Mouse (Mus musculus) forebrain, embryonic 13.5 days (tissue): ENCODE data around the gene Fpgs. TPM values are rescaled to one million over a fixed set of nuclear protein-coding genes. Genes with fewer than 3 reads are reported as not detected.
A peak's percentile ranks its signal among the peaks of the same experiment; 100 is the strongest.

Source experiments
- ATAC-seq: fragments of 200-750 bp; cut with Nextera tagmentation; 2 replicates; pipeline ENCODE4 v1.8.0; 2017
- H3K27ac ChIP-seq: fragments of 300-500 bp; sonication (generic); 2 replicates; pipeline ENCODE4 v1.5.1; 2015; ENCODE audit warnings: inconsistent platforms, mild to moderate bottlenecking, moderate library complexity
- H3K27me3 ChIP-seq: fragments of 300-500 bp; sonication (generic); 2 replicates; pipeline ENCODE4 v1.6.1; 2015; ENCODE audit warnings: mild to moderate bottlenecking, inconsistent platforms
- H3K36me3 ChIP-seq: fragments of 300-500 bp; sonication (generic); 2 replicates; pipeline ENCODE4 v1.6.1; 2015; ENCODE audit warnings: mild to moderate bottlenecking, inconsistent platforms; ENCODE audit not compliant: poor library complexity, severe bottlenecking
- H3K4me1 ChIP-seq: fragments of 300-500 bp; sonication (generic); 2 replicates; pipeline ENCODE4 v1.6.1; 2015; ENCODE audit warnings: inconsistent platforms
- H3K4me2 ChIP-seq: fragments of 300-500 bp; sonication (generic); 2 replicates; pipeline ENCODE4 v1.6.1; 2015; ENCODE audit warnings: inconsistent platforms, mild to moderate bottlenecking, moderate library complexity
- H3K4me3 ChIP-seq: fragments of 300-500 bp; sonication (generic); 2 replicates; pipeline ENCODE4 v1.5.1; 2015; ENCODE audit warnings: mild to moderate bottlenecking, inconsistent platforms
- H3K9ac ChIP-seq: fragments of 300-500 bp; sonication (generic); 2 replicates; pipeline ENCODE4 v1.6.1; 2015; ENCODE audit warnings: mild to moderate bottlenecking, inconsistent platforms
- H3K9me3 ChIP-seq: fragments of 300-500 bp; sonication (generic); replicated peaks from 2 replicates; pipeline ENCODE4 v1.6.1; 2016; ENCODE audit warnings: inconsistent platforms
- WGBS: fragments of 180-500 bp; shearing (Covaris S2); methylation state at CpG from one replicate; pipeline ENCODE4 v1.1.7; 2015; 5-methylcytosine and 5-hydroxymethylcytosine counted together
- polyA plus RNA-seq: library from polyadenylated mRNA; unstranded; fragments of >200 nt; fragmentation: Nextera tagmentation; extraction: Ambion mirVana; gene quantifications from 2 replicates; pipeline ENCODE4 v1.2.1, GENCODE M21; 2015

Fpgs gene
- polyA plus RNA-seq, 1 experiment from 2014 or later, result 14.2 TPM

GRCm38 (mm10) chr2:32691041-32691440, 12.9 kb downstream of the Fpgs start:
- H3K27ac ChIP-seq, result peak overlapping the region; percentile 41; the same call in 1 of the 2 replicates
- no peak for ATAC-seq
- no peak overlapping the region for H3K9ac ChIP-seq
- WGBS, result 88% methylated on average over 11 of the region's 11 CpGs
- H3K4me3 ChIP-seq, result no peak overlapping the region
- H3K4me1 ChIP-seq, result peaks cover 14% of the 10 kb centered on the region
- H3K9me3 ChIP-seq, result no peaks in the 10 kb centered on the region
- H3K27me3 ChIP-seq, result no peaks in the 10 kb centered on the region
- peaks cover 20% of the 10 kb centered on the region for H3K36me3 ChIP-seq
- H3K4me2 ChIP-seq, result no peak overlapping the region

GRCm38 (mm10) chr2:32689420-32689819, 14.5 kb downstream of the Fpgs start:
- Histone ChIP-seq H3K9me3 (no peaks in the 10 kb centered on the region), H3K4me3 (no peak overlapping the region), H3K36me3 (peaks cover 37% of the 10 kb centered on the region), H3K4me1 (peaks cover 14% of the 10 kb centered on the region), H3K27me3 (no peaks in the 10 kb centered on the region), H3K27ac (0 out of 2 replicates have a peak overlapping the region, but pooled peaks have one; percentile 12), H3K4me2 (no peak overlapping the region), H3K9ac (no peak overlapping the region)
- WGBS, result 24% methylated on average over 5 of the region's 5 CpGs
- ATAC-seq, result no peak

- no peak overlapping the region for H3K4me2 ChIP-seq
- peaks cover 3% of the 10 kb centered on the region; the same call in 1 of the 2 replicates for H3K4me1 ChIP-seq
- H3K4me3 ChIP-seq, result no peak overlapping the region
- peaks cover 55% of the 10 kb centered on the region for H3K36me3 ChIP-seq
- no peak overlapping the region for H3K9ac ChIP-seq
- no peaks in the 10 kb centered on the region for H3K9me3 ChIP-seq
- ATAC-seq, result no peak
- no peak overlapping the region for H3K27ac ChIP-seq
- H3K27me3 ChIP-seq, result no peaks in the 10 kb centered on the region
- WGBS, result 94% methylated on average over 8 of the region's 8 CpGs
Observed at GRCm38 (mm10) chr2:32687562-32687961, 16.4 kb downstream of the Fpgs start.

- no peaks in the 10 kb centered on the region for H3K4me1 ChIP-seq
- H3K27ac ChIP-seq, result no peak overlapping the region
- no peak for ATAC-seq
- no peaks in the 10 kb centered on the region for H3K9me3 ChIP-seq
- WGBS, result 93% methylated on average over 6 of the region's 6 CpGs
- H3K4me3 ChIP-seq, result no peak overlapping the region
- no peaks in the 10 kb centered on the region for H3K27me3 ChIP-seq
- no peak overlapping the region for H3K9ac ChIP-seq
- no peak overlapping the region for H3K4me2 ChIP-seq
- peaks cover 59% of the 10 kb centered on the region for H3K36me3 ChIP-seq
Observed at GRCm38 (mm10) chr2:32686640-32687039, 17.3 kb downstream of the Fpgs start.

GRCm38 (mm10) chr2:32685807-32686206, 18.1 kb downstream of the Fpgs start:
- H3K9me3 ChIP-seq, result no peaks in the 10 kb centered on the region
- H3K4me2 ChIP-seq, result no peak overlapping the region
- H3K27ac ChIP-seq, result no peak overlapping the region
- no peaks in the 10 kb centered on the region for H3K27me3 ChIP-seq
- H3K9ac ChIP-seq, result no peak overlapping the region
- H3K36me3 ChIP-seq, result peaks cover 59% of the 10 kb centered on the region
- 97% methylated on average over 3 of the region's 3 CpGs for WGBS
- ATAC-seq, result no peak
- no peak overlapping the region for H3K4me3 ChIP-seq
- H3K4me1 ChIP-seq, result no peaks in the 10 kb centered on the region

GRCm38 (mm10) chr2:32684681-32685428, 19.1 kb downstream of the Fpgs start:
- H3K4me2 ChIP-seq, result no peak overlapping the region
- no peak overlapping the region for H3K27ac ChIP-seq
- no peaks in the 10 kb centered on the region for H3K27me3 ChIP-seq
- WGBS, result 93% methylated on average over 15 of the region's 15 CpGs
- no peak for ATAC-seq
- H3K9me3 ChIP-seq, result no peaks in the 10 kb centered on the region
- peaks cover 59% of the 10 kb centered on the region for H3K36me3 ChIP-seq
- no peak overlapping the region for H3K4me3 ChIP-seq
- no peak overlapping the region for H3K9ac ChIP-seq
- no peaks in the 10 kb centered on the region for H3K4me1 ChIP-seq

GRCm38 (mm10) chr2:32683701-32684100, 20.2 kb downstream of the Fpgs start:
- 91% methylated on average over 10 of the region's 10 CpGs for WGBS
- H3K36me3 ChIP-seq, result peaks cover 59% of the 10 kb centered on the region

GRCm38 (mm10) chr2:32682721-32683417, 21.1 kb downstream of the Fpgs start:
- H3K4me3 ChIP-seq, result no peak overlapping the region
- peaks cover 56% of the 10 kb centered on the region for H3K36me3 ChIP-seq
- H3K4me1 ChIP-seq, result no peaks in the 10 kb centered on the region
- H3K27ac ChIP-seq, result no peak overlapping the region
- no peak overlapping the region for H3K4me2 ChIP-seq
- 84% methylated on average over 14 of the region's 14 CpGs for WGBS
- H3K27me3 ChIP-seq, result no peaks in the 10 kb centered on the region
- no peaks in the 10 kb centered on the region for H3K9me3 ChIP-seq
- no peak overlapping the region for H3K9ac ChIP-seq
- ATAC-seq, result no peak

More at GRCm38 (mm10) chr2:32683701-32684100, 20.2 kb downstream of the Fpgs start:
- Histone ChIP-seq H3K9ac (no peak overlapping the region), H3K4me1 (no peaks in the 10 kb centered on the region), H3K9me3 (no peaks in the 10 kb centered on the region), H3K4me2 (no peak overlapping the region), H3K4me3 (no peak overlapping the region), H3K27ac (no peak overlapping the region), H3K27me3 (no peaks in the 10 kb centered on the region)
- no peak for ATAC-seq

GRCm38 (mm10) chr2:32681754-32682153, 22.2 kb downstream of the Fpgs start:
- H3K4me3 ChIP-seq, result no peak overlapping the region
- H3K4me1 ChIP-seq, result no peaks in the 10 kb centered on the region
- no peaks in the 10 kb centered on the region for H3K9me3 ChIP-seq
- H3K36me3 ChIP-seq, result peaks cover 46% of the 10 kb centered on the region
- H3K27me3 ChIP-seq, result no peaks in the 10 kb centered on the region
- no peak overlapping the region for H3K9ac ChIP-seq
- 0 out of 2 replicates have a peak, but pooled peaks have one; percentile 27 for ATAC-seq
- H3K4me2 ChIP-seq, result no peak overlapping the region
- WGBS, result 57% methylated on average over 6 of the region's 6 CpGs
- H3K27ac ChIP-seq, result no peak overlapping the region

GRCm38 (mm10) chr2:32680961-32681650, 22.8 kb downstream of the Fpgs start:
- H3K4me2 ChIP-seq, result no peak overlapping the region
- ATAC-seq, result no peak
- H3K36me3 ChIP-seq, result peaks cover 39% of the 10 kb centered on the region
- H3K4me3 ChIP-seq, result no peak overlapping the region
- H3K27me3 ChIP-seq, result no peaks in the 10 kb centered on the region
- no peaks in the 10 kb centered on the region for H3K9me3 ChIP-seq
- H3K9ac ChIP-seq, result no peak overlapping the region; the same call in 1 of the 2 replicates
- H3K27ac ChIP-seq, result no peak overlapping the region
- WGBS, result 90% methylated on average over 19 of the region's 19 CpGs
- no peaks in the 10 kb centered on the region for H3K4me1 ChIP-seq

- ATAC-seq, result no peak
- H3K9me3 ChIP-seq, result no peaks in the 10 kb centered on the region
- no peak overlapping the region; the same call in 1 of the 2 replicates for H3K9ac ChIP-seq
- H3K4me2 ChIP-seq, result no peak overlapping the region
- peaks cover 29% of the 10 kb centered on the region for H3K36me3 ChIP-seq
- no peaks in the 10 kb centered on the region for H3K4me1 ChIP-seq
- no peak overlapping the region for H3K27ac ChIP-seq
- no peak overlapping the region for H3K4me3 ChIP-seq
- 62% methylated on average over 7 of the region's 7 CpGs for whole genome bisulfite sequencing
- H3K27me3 ChIP-seq, result no peaks in the 10 kb centered on the region
Observed at GRCm38 (mm10) chr2:32680051-32680451, 23.9 kb downstream of the Fpgs start.

- H3K4me1 ChIP-seq, result no peaks in the 10 kb centered on the region
- H3K4me3 ChIP-seq, result no peak overlapping the region
- peaks cover 5% of the 10 kb centered on the region for H3K36me3 ChIP-seq
- H3K9me3 ChIP-seq, result no peaks in the 10 kb centered on the region
- ATAC-seq, result no peak
- 97% methylated on average over 7 of the region's 7 CpGs for WGBS
- H3K9ac ChIP-seq, result no peak overlapping the region
- no peak overlapping the region for H3K4me2 ChIP-seq
- no peak overlapping the region for H3K27ac ChIP-seq
- H3K27me3 ChIP-seq, result no peaks in the 10 kb centered on the region
Observed at GRCm38 (mm10) chr2:32677683-32678082, 26.3 kb downstream of the Fpgs start.
